Mouse (Mus musculus) liver, postnatal 0 days (tissue): ENCODE data around the gene Unc45a. TPM values are rescaled to one million over a fixed set of nuclear protein-coding genes. Genes with fewer than 3 reads are reported as not detected.

ENCODE experiments used
- ATAC-seq: fragments of 200-750 bp; cut with Nextera tagmentation; 2 replicates; pipeline ENCODE4 v1.8.0; 2017; ENCODE audit warnings: mild to moderate bottlenecking, moderate library complexity
- DNase-seq: peaks from one replicate; pipeline ENCODE4 v3.0.0-alpha.2; 2016
- H3K27ac ChIP-seq: fragments of 300-500 bp; sonication (generic); 2 replicates; pipeline ENCODE4 v1.5.1; 2014; ENCODE audit warnings: antibody characterized with exemption, moderate library complexity, mild to moderate bottlenecking, low read depth
- H3K27me3 ChIP-seq: fragments of 300-500 bp; sonication (generic); 2 replicates; pipeline ENCODE4 v1.6.1; 2014; ENCODE audit warnings: low read length, control low read depth, mixed read lengths; ENCODE audit not compliant: insufficient read depth
- H3K36me3 ChIP-seq: fragments of 300-500 bp; sonication (generic); replicated peaks from 2 replicates; pipeline ENCODE4 v1.6.1; 2014; ENCODE audit warnings: mild to moderate bottlenecking, control low read depth, low read length, moderate library complexity, mixed read lengths; ENCODE audit not compliant: insufficient read depth
- H3K4me1 ChIP-seq: fragments of 300-500 bp; sonication (generic); 2 replicates; pipeline ENCODE4 v1.6.1; 2014; ENCODE audit warnings: antibody characterized with exemption, mild to moderate bottlenecking, control low read depth; ENCODE audit not compliant: insufficient read depth
- H3K4me2 ChIP-seq: fragments of 300-500 bp; sonication (generic); 2 replicates; pipeline ENCODE4 v1.6.1; 2014; ENCODE audit warnings: low read depth, mild to moderate bottlenecking, low read length, moderate library complexity, mixed read lengths
- H3K4me3 ChIP-seq: fragments of 300-500 bp; sonication (generic); 2 replicates; pipeline ENCODE4 v1.5.1; 2014; ENCODE audit warnings: low read depth, low read length
- H3K9ac ChIP-seq: fragments of 300-500 bp; sonication (generic); replicated peaks from 2 replicates; pipeline ENCODE4 v1.6.1; 2014; ENCODE audit warnings: mild to moderate bottlenecking, moderate library complexity
- H3K9me3 ChIP-seq: fragments of 300-500 bp; sonication (generic); 2 replicates; pipeline ENCODE4 v1.6.1; 2016; ENCODE audit warnings: mild to moderate bottlenecking, control low read depth, low read length, mixed read lengths
- CTCF ChIP-seq: sonication (generic); IDR thresholded peaks from 2 replicates; pipeline ENCODE4 v1.5.1; 2016; ENCODE audit warnings: antibody characterized with exemption, low read depth
- EP300 ChIP-seq: IDR thresholded peaks from 2 replicates; pipeline ENCODE4 v1.6.1; 2016; ENCODE audit warnings: antibody characterized with exemption, low read depth, mild to moderate bottlenecking
- WGBS: fragments of 180-500 bp; shearing (Covaris S2); extraction: QIAGEN DNeasy Blood & Tissue Kit; methylation state at CpG from one replicate; pipeline ENCODE4 v1.1.7; 2014; ENCODE audit not compliant: insufficient replicate concordance; 5-methylcytosine and 5-hydroxymethylcytosine counted together
- polyA plus RNA-seq: library from polyadenylated mRNA; unstranded; fragments of >200 nt; fragmentation: Nextera tagmentation; extraction: Ambion mirVana; gene quantifications from 2 replicates; pipeline ENCODE4 v1.2.1, GENCODE M21; 2015

Gene Unc45a
- polyA plus RNA-seq, 1 experiment from 2014 or later = 7.2 TPM

GRCm38 (mm10) chr7:80369967-80370431 lies 29.2 kb upstream of the Unc45a start:
- ATAC-seq (peak; percentile 20; the same call in 1 of the 2 replicates), DNase-seq (no peak)
- Histone ChIP-seq H3K9ac (peak overlapping the region; percentile 79), H3K36me3 (peaks cover 27% of the 10 kb centered on the region), H3K4me2 (peak overlapping the region; percentile 93), H3K4me3 (peak overlapping the region; percentile 85), H3K4me1 (peaks cover 22% of the 10 kb centered on the region), H3K27me3 (no peaks in the 10 kb centered on the region), H3K9me3 (no peaks in the 10 kb centered on the region), H3K27ac (peak overlapping the region; percentile 87)
- no peak for TF ChIP-seq EP300
- TF ChIP-seq CTCF = no peak
- 25% methylated on average over 4 of the region's 4 CpGs for WGBS

- DNase-seq = no peak
- 49% methylated on average over 5 of the region's 5 CpGs for WGBS
Measured at GRCm38 (mm10) chr7:80369461-80369860, 28.7 kb upstream of the Unc45a start.

GRCm38 (mm10) chr7:80368635-80369421 lies 28.0 kb upstream of the Unc45a start:
- Histone ChIP-seq H3K36me3 (peaks cover 30% of the 10 kb centered on the region), H3K4me1 (peaks cover 22% of the 10 kb centered on the region), H3K27me3 (no peaks in the 10 kb centered on the region), H3K27ac (peak overlapping the region; percentile 11; the same call in 1 of the 2 replicates), H3K4me3 (no peak overlapping the region), H3K9me3 (no peaks in the 10 kb centered on the region), H3K9ac (no peak overlapping the region), H3K4me2 (peak overlapping the region; percentile 93)
- no peak for DNase-seq
- 53% methylated on average over 20 of the region's 20 CpGs for WGBS
- TF ChIP-seq CTCF (no peak), EP300 (no peak)
- ATAC-seq = 0 out of 2 replicates have a peak, but pooled peaks have one; percentile 11

More at GRCm38 (mm10) chr7:80369461-80369860, 28.7 kb upstream of the Unc45a start:
- Histone ChIP-seq H3K4me1 (peaks cover 22% of the 10 kb centered on the region), H3K36me3 (peaks cover 27% of the 10 kb centered on the region), H3K27ac (peak overlapping the region; percentile 87; the same call in 1 of the 2 replicates), H3K9me3 (no peaks in the 10 kb centered on the region), H3K4me2 (peak overlapping the region; percentile 93), H3K9ac (no peak overlapping the region), H3K27me3 (no peaks in the 10 kb centered on the region), H3K4me3 (peak overlapping the region; percentile 85; the same call in 1 of the 2 replicates)
- ATAC-seq = no peak
- TF ChIP-seq CTCF = no peak
- TF ChIP-seq EP300 = no peak

GRCm38 (mm10) chr7:80368009-80368408 lies 27.2 kb upstream of the Unc45a start:
- no peak for ATAC-seq

GRCm38 (mm10) chr7:80367232-80367631 lies 26.4 kb upstream of the Unc45a start:
- peaks cover 22% of the 10 kb centered on the region for H3K4me1 ChIP-seq
- no peak for ATAC-seq
- peaks cover 44% of the 10 kb centered on the region for H3K36me3 ChIP-seq
- TF ChIP-seq EP300 = no peak
- no peak for TF ChIP-seq CTCF
- no peak overlapping the region for H3K27ac ChIP-seq
- H3K9me3 ChIP-seq = no peaks in the 10 kb centered on the region
- no peaks in the 10 kb centered on the region for H3K27me3 ChIP-seq
- H3K9ac ChIP-seq = no peak overlapping the region
- 95% methylated on average over 7 of the region's 7 CpGs for WGBS
- no peak overlapping the region for H3K4me3 ChIP-seq
- no peak for DNase-seq
- no peak overlapping the region for H3K4me2 ChIP-seq

More at GRCm38 (mm10) chr7:80368009-80368408, 27.2 kb upstream of the Unc45a start:
- Histone ChIP-seq H3K4me2 (no peak overlapping the region), H3K4me3 (no peak overlapping the region), H3K4me1 (peaks cover 22% of the 10 kb centered on the region), H3K27me3 (no peaks in the 10 kb centered on the region), H3K9me3 (no peaks in the 10 kb centered on the region), H3K27ac (no peak overlapping the region), H3K9ac (no peak overlapping the region), H3K36me3 (peaks cover 36% of the 10 kb centered on the region)
- DNase-seq = no peak
- no peak for TF ChIP-seq EP300
- WGBS = 83% methylated on average over 9 of the region's 9 CpGs

GRCm38 (mm10) chr7:80365759-80366158 lies 25.0 kb upstream of the Unc45a start:
- Histone ChIP-seq H3K27ac (no peak overlapping the region), H3K4me2 (no peak overlapping the region), H3K36me3 (peaks cover 53% of the 10 kb centered on the region), H3K9ac (no peak overlapping the region), H3K9me3 (no peaks in the 10 kb centered on the region), H3K4me1 (peaks cover 18% of the 10 kb centered on the region), H3K4me3 (no peak overlapping the region), H3K27me3 (no peaks in the 10 kb centered on the region)
- 74% methylated on average over 2 of the region's 2 CpGs for WGBS
- TF ChIP-seq EP300 = no peak
- no peak for DNase-seq
- no peak for ATAC-seq
